Mouse (Mus musculus): Measurements from ENCODE around the gene Tmem53.
A peak's percentile ranks its signal among the peaks of the same experiment; 100 is the strongest.

Tmem53 gene

DNA sequence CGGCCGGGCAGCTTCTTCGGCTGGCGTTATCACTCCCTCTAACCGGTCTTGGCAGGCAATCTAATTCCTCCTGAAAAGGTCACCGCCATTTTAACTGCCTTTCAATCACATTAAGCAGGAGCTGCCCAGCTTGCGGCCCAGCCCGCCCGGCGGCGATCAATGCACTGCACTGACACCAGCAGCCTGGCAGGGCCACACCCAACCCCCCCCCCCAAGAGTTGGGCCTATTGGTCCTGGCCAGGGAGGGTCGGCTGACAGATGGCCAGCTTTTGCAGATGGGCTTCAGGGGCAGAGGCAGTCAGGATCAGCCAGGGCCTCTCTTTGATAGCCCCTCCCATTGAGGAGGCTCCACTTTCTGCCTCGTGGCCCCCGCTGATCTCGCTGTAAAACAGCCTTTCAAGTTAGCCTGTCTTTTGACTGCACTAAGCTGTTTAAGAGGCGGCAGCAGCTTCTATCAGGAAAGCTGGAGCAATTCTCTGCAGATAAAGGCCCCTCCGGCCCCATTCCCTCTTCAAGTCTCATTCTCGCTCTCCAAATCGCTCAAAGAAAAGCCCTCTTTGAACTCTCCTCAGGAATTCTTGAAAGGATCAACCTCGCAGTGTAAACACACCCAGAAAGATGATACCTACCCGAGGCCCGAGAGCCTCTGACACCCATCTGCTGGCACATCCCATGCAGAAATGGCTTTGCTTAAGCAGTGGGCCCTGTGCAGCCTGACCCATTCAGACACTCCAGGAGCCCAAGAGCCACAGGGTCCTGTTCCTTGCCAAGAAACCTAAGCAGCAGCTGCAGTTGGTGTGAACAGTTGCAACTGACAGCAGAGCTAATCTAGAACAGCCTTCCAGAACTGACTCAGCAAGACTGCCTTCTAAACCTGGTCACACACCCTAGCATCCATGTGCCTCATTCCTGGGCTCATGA lies 31.8 kb downstream of the Tmem53 start:
- DNase-seq, result no peak

DNA sequence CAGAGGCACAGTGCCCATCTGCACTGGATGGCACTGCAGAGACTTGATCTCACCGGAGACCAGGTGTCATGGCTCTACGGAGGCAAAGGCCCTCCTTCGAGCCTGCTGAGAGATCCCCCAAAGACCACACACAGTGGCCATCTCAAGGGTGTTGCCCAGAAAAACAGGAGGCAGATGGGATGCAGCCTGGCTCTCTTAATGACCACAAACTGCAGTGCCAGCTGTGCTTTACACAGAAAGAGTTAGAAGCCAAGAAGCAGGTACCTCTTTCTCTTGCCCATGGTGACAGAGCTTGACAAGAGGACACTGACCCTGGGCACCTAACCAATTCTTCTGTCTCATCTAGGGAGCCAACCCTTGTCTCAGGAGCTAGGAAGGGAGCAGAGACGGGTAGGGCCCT lies 32.6 kb downstream of the Tmem53 start:
- no peak for DNase-seq

DNA sequence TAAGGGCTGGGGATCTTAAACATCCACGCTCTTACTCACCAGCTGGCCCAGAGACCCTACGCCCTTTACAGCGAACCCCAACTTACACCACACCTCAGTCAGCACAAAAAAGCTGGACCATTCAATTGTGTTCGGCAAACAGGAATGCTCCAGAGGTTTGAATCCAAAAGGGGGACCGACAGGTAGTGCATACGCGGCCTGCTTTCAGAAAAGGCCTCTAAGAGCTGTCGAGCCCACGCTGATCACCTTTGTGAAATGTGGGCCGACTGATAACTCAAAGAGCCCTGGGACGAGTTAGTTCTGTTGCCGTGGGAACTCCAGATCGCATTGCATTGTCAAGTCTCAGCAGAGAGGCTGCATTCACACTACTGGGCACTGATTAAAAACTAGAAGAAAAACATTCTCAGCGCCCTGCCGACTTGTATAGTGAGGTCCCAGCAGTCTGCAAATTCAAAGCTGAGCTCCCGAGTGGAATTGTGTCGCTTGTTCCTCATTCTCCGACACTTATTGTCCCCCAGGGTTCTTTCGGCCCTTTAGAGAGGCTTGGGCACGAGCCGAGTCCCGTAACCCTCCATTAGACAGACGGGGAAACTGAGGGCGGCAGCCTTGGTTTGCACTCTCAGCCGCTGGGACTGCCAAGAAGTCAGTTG lies 36.7 kb downstream of the Tmem53 start:
- no peak for DNase-seq

DNA sequence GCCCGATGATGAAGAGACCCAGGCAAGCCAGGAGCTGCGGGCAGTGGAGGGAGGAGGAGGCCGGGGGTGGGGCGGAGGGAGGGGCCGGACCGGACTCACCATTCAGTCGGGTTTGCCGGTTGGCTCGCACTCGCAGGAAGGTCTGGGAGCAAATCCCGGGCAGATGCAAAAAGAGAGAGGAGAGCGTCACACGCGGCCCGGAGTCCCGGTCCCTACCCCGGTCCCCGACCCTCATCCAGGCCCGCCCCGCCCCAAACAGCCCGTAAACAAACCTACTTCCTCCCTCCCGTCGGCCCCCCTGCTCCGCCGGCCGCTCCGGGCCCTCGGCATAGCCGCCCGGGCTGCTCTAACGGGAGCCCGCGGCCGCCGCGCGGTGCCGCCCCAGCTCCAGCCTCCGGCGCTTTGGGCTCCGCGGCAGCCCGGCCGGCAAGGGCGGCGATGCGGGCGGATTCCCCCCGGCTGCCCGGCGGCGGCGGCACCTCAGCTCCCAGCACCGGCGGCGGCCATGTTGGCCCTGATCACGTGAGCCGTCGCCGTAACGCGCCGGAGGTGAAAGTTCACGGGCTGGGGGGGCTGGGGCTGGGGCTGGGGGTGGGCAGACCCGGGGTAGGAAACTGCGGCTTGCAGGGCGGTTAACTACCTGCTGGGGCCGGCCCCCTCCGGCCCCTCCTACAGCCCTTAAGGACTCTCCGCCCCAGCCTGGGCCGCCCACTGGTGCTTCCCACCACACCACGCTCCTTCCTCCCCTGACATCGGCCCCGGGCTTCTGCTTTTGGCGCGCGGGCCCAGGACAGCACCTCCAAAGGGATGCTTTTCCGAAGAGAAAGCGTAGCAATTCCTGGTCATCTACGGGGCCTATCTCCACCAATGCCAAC lies 37.4 kb downstream of the Tmem53 start:
- DNase-seq, result peak; percentile 66

DNA sequence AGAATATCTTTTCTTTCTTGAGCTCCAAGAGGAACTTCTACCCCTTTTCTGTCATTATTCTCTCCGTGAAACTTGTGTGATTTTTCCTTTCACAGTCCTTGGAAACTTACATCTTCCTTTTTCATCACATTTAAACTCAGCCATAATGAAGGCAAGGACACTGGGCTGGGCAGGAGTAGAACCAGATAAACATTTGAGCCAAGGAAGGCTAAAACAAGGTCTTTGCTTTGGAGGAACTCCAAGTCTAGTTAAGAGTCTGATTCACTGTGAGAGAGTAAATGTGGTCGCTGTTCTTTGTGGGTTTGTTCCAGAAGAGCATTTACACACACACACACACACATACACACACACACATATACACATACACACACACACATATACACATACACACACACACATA lies 39.9 kb downstream of the Tmem53 start:
- DNase-seq, result no peak

DNA sequence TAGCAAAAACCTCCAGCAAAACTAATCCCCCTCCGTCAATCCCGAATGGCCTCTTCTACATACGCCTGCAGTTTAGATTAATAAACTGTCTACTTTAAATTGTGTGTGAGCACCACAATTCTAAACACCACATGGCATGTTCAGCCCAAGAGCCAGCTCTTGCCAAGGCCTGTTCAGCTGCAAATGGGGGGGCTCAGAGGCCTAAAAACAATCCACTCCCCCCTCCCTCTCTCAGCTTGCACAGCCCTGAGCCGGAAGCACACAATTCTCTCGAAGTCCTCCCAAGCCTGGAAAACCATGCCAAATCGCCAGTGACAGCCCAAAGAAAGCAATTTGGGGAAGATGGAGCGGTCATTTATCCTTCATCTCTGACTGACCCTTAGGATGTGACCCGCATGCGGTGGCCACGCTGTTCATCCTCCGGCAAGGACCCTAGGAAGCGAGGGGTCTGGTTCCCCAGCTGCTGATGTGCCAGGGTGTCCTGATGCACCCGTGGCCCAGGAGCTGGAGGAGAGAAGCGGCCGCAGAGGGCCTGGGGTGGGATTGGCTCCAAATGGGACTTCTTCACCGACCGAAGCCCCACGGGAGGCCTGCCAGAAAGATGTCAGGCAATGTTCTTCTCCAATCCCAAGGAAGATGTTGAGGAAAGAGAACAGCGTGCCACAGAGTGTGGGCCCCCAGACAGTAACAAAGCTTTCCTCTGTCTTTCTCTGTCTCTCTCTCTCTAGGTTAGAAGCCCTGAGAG lies 45.3 kb downstream of the Tmem53 start:
- no peak for DNase-seq

DNA sequence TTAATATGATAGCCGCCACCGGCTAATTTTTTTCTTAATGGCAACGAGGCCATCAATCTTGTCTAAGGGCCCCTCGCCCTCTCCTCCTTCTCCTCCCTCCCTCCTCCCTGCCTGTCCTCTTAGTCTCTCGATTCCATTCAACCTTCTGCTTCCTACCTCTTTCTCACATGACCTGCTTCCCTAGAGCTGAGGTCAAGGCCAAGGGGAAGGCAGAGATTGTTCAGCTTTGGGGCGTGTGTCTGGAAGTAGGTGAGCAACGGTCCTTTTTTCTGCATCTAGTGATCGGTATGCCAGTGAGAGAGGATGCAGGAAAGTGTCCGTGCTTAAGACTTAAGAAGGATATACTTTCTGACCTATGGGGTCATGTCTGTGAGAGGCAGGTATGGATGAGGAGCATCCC lies 46.1 kb downstream of the Tmem53 start:
- DNase-seq, result no peak

DNA sequence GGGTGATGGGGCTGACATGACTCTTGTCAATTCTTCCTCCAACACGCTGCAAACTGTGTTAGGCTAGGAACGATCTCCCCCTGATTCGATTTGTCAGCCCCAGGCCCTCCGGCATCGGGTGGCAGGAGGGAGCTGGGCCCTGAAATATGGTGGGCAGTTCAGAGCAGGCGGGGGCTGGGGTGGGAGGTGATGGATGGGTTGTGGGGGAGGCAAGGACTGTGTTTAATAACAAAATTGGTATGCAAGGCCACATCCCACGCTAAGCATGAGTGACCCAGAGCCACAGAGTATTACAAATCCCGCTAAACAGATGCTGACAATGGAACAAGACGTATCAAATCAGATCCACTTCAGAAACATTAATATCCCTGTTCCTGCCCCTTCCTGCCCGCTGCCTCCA lies 48.2 kb downstream of the Tmem53 start:
- no peak for DNase-seq

DNA sequence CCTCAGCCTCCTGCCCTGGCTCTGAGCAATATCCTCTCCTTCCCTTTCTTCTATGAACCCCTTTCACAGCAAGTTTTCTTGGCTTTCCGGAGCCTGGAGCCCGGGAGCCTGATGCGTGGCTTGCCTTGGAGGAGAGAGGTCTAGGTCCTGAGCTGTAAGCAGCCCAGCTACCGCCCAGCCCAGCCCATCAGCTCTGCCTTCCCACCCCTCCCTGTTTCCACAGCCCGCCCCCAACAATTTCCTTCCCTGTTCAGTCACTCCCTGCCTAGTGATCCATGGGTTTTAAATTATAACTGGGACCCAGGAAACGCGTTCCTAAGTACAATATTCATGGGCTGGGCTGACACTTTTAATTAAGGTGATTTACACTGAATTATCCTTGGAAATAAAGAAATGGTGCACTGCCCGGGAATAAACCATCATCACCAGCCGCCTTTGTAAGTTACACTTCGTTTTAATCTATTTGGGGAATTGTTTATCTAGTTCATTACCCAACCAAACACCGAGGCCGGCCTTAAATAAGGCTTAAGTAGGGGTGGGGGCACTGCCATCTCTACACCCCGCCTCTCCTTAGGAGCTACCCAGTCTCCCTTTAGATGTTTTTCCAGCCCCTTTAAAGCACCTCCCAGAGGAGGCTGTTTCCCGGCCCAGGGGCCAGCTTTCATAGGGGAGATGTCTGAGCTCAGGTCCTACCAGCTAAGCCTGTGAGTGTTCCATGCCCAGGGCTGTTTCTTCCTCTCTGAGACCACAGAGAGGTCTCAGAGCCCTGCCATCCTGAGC lies 50.5 kb downstream of the Tmem53 start:
- no peak for DNase-seq

DNA sequence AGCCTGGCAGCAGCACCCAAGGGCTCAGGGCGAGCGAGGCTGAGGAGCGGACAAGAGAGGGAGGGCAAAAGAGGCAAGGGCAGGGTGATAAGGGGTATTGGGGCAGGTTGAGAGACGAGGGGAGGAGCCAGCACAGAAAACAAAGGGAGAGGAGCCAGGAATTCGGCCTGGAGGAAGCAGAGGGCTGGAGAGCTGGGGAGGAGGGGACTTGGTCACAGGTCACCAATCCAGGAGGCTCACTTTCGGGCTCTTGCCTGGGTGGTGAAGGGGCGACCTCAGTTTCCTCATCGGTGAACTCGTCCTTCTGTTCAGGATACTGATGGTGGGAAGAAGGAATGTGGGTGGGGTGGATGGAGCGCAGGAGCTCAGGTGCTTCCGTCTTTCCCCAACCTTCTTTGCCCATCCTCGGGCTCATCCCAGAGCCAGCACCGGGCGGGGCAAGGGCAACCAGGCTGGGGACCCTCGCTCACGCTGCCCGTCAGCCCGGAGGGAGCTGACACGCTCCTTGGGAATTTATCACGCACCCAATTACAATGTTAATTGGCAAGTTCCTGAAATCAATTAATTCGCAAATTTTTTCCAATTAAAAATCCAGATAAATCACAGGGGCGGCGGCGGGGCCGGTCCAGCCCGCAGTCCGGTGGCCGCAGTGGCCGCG lies 52.0 kb downstream of the Tmem53 start:
- DNase-seq, result no peak

DNA sequence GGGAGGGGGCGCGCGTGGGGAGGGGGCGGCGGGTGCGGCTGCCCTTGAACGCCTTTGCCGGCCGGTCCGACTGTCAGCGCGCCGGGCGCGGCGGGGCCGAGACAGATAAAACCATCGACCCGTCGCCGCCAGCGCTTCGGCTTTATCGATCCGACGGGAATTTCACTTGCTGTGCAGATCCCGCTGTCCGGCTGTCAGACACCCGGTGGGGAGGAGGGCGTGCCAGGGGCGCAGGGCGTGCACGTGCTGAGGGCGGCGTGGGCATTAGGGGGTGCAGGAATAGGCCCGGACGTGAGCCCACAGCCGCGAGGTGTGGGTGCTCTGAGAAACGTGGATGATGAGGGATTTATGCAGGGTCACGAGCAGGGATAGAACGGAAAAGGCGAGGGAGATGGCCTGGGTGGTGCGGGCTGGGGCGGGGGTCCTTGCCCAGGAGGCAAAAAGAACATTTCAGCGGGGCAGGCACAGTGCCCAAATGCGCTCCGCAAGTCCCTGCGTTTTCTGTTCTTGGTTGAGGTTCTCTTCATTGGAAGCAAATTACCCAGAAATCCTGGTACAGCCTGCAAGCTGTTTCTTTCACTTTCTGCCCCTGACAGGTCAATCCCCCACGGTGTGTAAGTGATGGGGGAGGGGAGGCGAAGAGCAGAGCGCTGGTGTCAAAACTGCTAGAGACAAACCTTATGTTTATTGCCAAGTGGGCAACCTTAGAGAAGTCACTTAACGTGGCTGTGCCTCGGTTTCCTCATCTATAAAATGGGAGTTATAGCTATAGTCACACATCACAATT lies 52.7 kb downstream of the Tmem53 start:
- no peak for DNase-seq

DNA sequence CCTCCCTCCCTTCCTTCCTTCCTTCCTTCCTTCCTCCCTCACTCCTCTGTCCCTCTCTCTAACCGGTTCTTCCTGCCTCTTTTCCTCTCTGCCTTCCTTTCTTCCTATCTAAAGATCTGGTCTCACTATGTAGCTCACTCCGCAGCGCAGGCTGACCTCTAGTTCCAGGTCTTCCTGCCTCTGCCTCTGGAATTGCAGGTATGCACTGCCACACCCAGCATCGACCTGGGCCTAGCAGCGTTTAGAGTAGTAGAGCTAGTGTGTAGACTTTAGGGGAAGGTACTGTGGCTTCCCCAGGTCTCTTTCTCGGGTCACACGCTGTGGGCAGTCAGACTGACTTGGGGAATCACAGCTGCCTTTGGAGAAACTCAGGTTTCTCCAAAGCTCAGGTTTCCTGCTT lies 53.7 kb downstream of the Tmem53 start:
- DNase-seq, result no peak

DNA sequence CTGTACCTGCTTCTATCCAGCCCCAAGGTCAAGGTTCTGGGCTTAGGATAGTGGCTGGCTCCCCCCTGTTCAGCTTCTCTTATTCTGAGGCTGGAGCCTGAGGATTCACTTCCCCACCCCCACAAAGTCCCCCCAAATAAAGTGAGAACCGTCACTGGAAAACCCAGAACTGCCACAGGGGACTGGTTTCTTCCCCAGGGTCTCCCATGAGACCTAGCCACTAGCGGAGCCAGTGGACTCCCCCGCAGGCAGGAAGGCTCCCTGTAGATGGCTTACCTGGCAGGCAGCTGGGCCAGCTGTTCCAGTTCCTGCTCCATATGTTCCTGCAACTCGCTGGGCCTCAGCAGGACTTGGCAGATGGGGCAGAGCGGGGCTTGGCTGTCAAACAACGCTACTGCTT lies 55.5 kb downstream of the Tmem53 start:
- no peak for DNase-seq

DNA sequence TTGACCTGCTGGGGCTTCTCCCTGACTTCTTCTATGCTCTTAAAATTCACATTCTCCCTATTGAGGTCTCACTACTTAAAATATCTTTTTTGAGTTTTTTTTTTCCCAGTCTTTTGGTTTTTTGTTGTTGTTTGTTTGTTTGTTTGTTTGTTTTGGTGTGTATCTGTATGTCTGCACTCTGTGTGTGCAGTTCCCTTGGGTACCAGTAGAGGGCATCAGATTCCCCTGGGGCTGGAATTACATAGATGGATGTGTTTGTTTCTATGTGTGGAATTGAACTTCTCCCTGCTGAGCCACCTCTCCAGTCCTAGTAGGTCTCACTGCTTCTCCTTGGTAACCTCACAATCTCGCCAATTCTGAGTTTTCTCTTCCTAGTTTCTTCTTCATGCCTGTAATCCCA lies 57.7 kb downstream of the Tmem53 start:
- no peak for DNase-seq

DNA sequence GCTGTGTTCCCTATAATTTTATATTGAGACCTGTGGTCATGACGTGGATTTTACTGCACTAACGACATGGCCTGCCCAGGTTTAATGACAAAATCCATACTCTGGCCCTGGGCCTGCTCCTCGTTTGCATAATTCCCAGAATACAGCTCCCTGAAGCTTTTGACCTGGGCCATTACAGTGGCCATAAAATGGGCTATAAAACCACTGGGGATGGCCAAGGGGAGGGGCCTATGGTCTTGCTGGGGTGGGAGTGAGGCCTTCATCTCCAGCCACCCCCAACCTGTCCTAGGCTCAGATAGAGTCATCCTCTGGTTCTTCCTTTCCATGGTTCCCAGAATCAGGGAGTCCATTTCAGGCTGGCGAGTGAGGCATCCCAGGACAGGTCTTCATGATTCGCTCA lies 60.1 kb downstream of the Tmem53 start:
- DNase-seq, result no peak

DNA sequence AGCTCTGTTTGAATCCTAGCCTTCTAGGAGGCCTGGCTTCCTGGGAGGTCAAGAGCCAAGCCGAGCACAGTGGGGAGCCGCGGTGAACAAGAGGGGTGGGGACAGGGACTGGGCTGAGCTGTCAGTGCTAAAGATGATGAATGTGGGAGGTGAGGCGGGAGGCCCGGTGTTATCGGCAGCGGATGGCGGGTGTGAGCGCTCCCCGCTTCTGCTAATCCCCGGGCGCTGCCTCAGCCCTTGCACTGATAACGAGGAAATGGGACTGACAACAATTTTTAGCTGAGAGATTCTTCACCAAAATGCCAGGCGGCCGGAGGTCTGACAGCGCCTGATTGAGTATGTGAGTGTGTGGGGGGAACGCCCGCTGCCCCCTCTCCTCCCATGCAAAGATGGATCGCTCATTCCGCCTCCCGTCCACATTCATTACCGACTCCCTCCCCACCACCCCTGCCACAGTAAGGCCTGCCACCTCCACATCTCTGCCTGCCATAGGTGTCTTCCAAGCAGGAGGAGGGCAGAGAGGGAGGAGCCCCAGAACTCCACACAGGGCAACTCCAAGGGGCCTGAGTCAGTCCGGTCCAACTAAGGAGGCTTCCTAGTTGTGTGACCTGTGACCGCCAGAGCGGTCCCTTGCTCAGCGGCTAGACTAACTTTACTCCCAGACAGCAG lies 60.8 kb downstream of the Tmem53 start:
- DNase-seq, result no peak

DNA sequence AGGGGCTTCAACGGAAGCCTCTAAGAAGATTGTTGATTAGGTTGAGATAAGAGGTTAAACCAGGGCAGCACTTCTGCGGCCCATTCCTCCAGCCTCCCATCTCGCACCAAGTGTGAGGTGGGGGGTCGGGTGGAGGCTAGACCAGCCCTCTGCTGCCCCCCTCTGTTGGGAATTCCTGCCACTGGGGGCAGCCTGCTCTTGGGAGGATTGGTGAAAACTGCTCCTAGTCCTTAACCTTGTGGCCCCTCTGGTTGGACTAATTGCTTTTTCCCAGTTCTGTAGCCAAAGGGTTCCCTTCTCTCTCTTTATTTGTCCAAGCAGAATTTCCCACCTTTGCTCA lies 61.3 kb downstream of the Tmem53 start:
- no peak for DNase-seq

DNA sequence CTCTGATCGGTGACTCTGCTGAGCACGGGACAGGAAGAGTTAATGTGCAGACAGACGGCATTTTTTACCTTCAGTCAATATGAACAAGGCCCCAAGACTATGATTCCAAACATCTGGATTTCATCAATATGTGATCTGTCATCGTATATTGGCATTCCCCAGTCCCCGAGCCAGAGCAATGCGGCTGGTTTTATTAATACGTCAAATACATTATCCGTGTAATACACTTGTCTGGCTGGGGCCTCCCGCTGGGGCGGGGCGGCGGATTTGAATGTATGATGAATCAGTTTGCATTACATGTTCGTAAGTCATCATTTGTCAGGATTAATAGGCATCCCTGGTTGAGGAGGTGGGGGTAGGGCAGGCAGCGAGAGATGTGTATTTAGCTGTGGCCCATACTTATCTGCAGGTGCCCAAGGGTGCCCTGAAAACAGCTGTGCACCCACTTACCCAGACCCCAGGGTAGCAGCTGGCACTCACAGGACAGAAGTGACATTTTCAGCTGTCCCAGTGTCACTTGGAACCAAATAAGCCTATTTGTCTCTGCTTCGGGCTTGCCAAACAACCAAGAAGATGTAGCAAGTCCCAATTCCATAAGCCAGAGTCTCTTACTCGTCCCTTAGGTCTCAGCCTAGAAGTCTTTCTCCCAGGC lies 63.2 kb downstream of the Tmem53 start:
- DNase-seq, result no peak

DNA sequence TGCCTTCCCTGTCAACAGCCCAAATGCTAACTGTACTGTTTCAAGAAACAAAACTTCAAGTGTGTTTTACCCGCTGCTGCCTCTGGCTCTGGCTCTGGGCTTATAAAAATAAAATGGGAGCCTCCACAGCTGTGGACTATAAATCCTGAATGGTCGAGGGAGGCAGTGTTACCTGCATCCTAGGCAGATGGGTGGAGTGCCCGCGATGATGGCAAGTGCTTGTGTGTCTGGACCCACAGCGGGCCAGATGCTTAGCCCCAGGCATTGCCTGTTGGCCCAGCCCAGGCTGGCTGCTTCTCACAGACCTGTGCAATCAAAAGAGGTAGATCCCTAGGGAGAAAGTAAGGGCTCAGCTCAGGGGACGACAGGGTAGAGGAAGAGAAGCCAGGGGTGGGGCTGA lies 65.0 kb downstream of the Tmem53 start:
- no peak for DNase-seq

All from kidney, adult 9 months (tissue).